Mouse (Mus musculus) midbrain, embryonic 13.5 days (tissue): ENCODE results near the gene Siglech. TPM values are rescaled to one million over a fixed set of nuclear protein-coding genes. Genes with fewer than 3 reads are reported as not detected.
"Not testable (repeated sequence)": the region's sequence is repeated elsewhere in the genome, so short reads cannot be mapped to it uniquely, and the experiment has no call there.

ENCODE experiments used
- ATAC-seq: fragments of 200-750 bp; cut with Nextera tagmentation; 2 replicates; pipeline ENCODE4 v1.8.0; 2017; ENCODE audit warnings: mild to moderate bottlenecking, moderate TSS enrichment, moderate library complexity
- H3K27ac ChIP-seq: fragments of 300-500 bp; sonication (generic); 2 replicates; pipeline ENCODE4 v1.5.1; 2015; ENCODE audit warnings: inconsistent platforms, mild to moderate bottlenecking, moderate library complexity
- H3K27me3 ChIP-seq: fragments of 300-500 bp; sonication (generic); 2 replicates; pipeline ENCODE4 v1.6.1; 2015; ENCODE audit warnings: mild to moderate bottlenecking, inconsistent platforms
- H3K36me3 ChIP-seq: fragments of 300-500 bp; sonication (generic); 2 replicates; pipeline ENCODE4 v1.6.1; 2015; ENCODE audit warnings: mild to moderate bottlenecking, inconsistent platforms
- H3K4me1 ChIP-seq: fragments of 300-500 bp; sonication (generic); replicated peaks from 2 replicates; pipeline ENCODE4 v1.6.1; 2015; ENCODE audit warnings: inconsistent platforms
- H3K4me2 ChIP-seq: fragments of 300-500 bp; sonication (generic); replicated peaks from 2 replicates; pipeline ENCODE4 v1.6.1; 2015; ENCODE audit warnings: moderate library complexity, mild to moderate bottlenecking, inconsistent platforms
- H3K4me3 ChIP-seq: fragments of 300-500 bp; sonication (generic); replicated peaks from 2 replicates; pipeline ENCODE4 v1.5.1; 2015; ENCODE audit warnings: mild to moderate bottlenecking, inconsistent platforms
- H3K9ac ChIP-seq: fragments of 300-500 bp; sonication (generic); replicated peaks from 2 replicates; pipeline ENCODE4 v1.6.1; 2015; ENCODE audit warnings: mild to moderate bottlenecking, inconsistent platforms
- H3K9me3 ChIP-seq: fragments of 300-500 bp; sonication (generic); 2 replicates; pipeline ENCODE4 v1.6.1; 2016; ENCODE audit warnings: mild to moderate bottlenecking, inconsistent platforms
- WGBS: fragments of 180-500 bp; shearing (Covaris S2); methylation state at CpG from one replicate; pipeline ENCODE4 v1.1.7; 2015; 5-methylcytosine and 5-hydroxymethylcytosine counted together
- polyA plus RNA-seq: library from polyadenylated mRNA; unstranded; fragments of >200 nt; fragmentation: Nextera tagmentation; extraction: Ambion mirVana; gene quantifications from 2 replicates; pipeline ENCODE4 v1.2.1, GENCODE M21; 2015

Gene Siglech
- polyA plus RNA-seq, 1 experiment from 2014 or later = 1.7 TPM

GRCm38 (mm10) chr7:55790586-55790985, 22.6 kb downstream of the Siglech start:
- not testable (repeated sequence) for ATAC-seq, H3K4me2 ChIP-seq, H3K27ac ChIP-seq, H3K9ac ChIP-seq, H3K4me3 ChIP-seq, H3K27me3 ChIP-seq, H3K36me3 ChIP-seq, H3K9me3 ChIP-seq
- H3K4me1 ChIP-seq = peaks cover 17% of the 10 kb centered on the region
- 89% methylated on average over 5 of the region's 5 CpGs for WGBS

GRCm38 (mm10) chr7:55792280-55792679, 24.3 kb downstream of the Siglech start:
- WGBS = 58% methylated on average over 3 of the region's 3 CpGs
- ATAC-seq = no peak
- H3K27ac ChIP-seq = peak overlapping the region; percentile 35
- peaks cover 14% of the 10 kb centered on the region for H3K36me3 ChIP-seq
- peak overlapping the region; percentile 49; the same call in 1 of the 2 replicates for H3K9ac ChIP-seq
- H3K9me3 ChIP-seq = no peaks in the 10 kb centered on the region
- H3K4me2 ChIP-seq = no peak overlapping the region
- H3K4me3 ChIP-seq = no peak overlapping the region
- no peaks in the 10 kb centered on the region for H3K27me3 ChIP-seq
- peaks cover 17% of the 10 kb centered on the region for H3K4me1 ChIP-seq

GRCm38 (mm10) chr7:55793236-55793951, 25.4 kb downstream of the Siglech start:
- Histone ChIP-seq H3K9ac (peak overlapping the region; percentile 91), H3K4me2 (peak overlapping the region; percentile 76), H3K27me3 (no peaks in the 10 kb centered on the region), H3K27ac (peak overlapping the region; percentile 81), H3K36me3 (peaks cover 20% of the 10 kb centered on the region), H3K4me1 (peaks cover 17% of the 10 kb centered on the region), H3K4me3 (peak overlapping the region; percentile 74), H3K9me3 (no peaks in the 10 kb centered on the region)
- WGBS = 35% methylated on average over 13 of the region's 13 CpGs
- ATAC-seq = peak; percentile 51

- Histone ChIP-seq H3K4me1 (peaks cover 17% of the 10 kb centered on the region), H3K36me3 (peaks cover 25% of the 10 kb centered on the region), H3K27ac (peak within 1 kb of the TSS; percentile 81), H3K4me2 (peak within 1 kb of the TSS; percentile 76), H3K27me3 (no peaks in the 10 kb centered on the region), H3K9me3 (no peaks in the 10 kb centered on the region), H3K4me3 (peak within 1 kb of the TSS; percentile 74), H3K9ac (peak within 1 kb of the TSS; percentile 91)
- peak; percentile 99 for ATAC-seq
- WGBS = under 1% methylated on average over 51 of the region's 51 CpGs
Observed at GRCm38 (mm10) chr7:55793952-55794603, 26.1 kb downstream of the Siglech start, which contains the start of gene Tubgcp5. TSS of gene Tubgcp5 (plus strand) at chr7:55794154.

- H3K4me1 ChIP-seq = peaks cover 6% of the 10 kb centered on the region
- H3K9ac ChIP-seq = no peak overlapping the region
- H3K36me3 ChIP-seq = peaks cover 70% of the 10 kb centered on the region
- H3K4me2 ChIP-seq = no peak overlapping the region
- WGBS = 88% methylated on average over 3 of the region's 3 CpGs
- H3K4me3 ChIP-seq = no peak overlapping the region
- no peak for ATAC-seq
- H3K27ac ChIP-seq = no peak overlapping the region
- H3K27me3 ChIP-seq = no peaks in the 10 kb centered on the region
- no peaks in the 10 kb centered on the region for H3K9me3 ChIP-seq
Observed at GRCm38 (mm10) chr7:55799981-55800380, 32.0 kb downstream of the Siglech start.

- Histone ChIP-seq H3K4me1 (no peaks in the 10 kb centered on the region), H3K4me2 (no peak overlapping the region), H3K9me3 (no peaks in the 10 kb centered on the region), H3K4me3 (no peak overlapping the region), H3K27me3 (no peaks in the 10 kb centered on the region), H3K9ac (no peak overlapping the region), H3K36me3 (peaks cover 81% of the 10 kb centered on the region), H3K27ac (no peak overlapping the region)
- ATAC-seq = no peak
- 91% methylated on average over 2 of the region's 2 CpGs for WGBS
Observed at GRCm38 (mm10) chr7:55809967-55810366, 42.0 kb downstream of the Siglech start.

- peaks cover 87% of the 10 kb centered on the region for H3K36me3 ChIP-seq
- no peak overlapping the region for H3K4me2 ChIP-seq
- no peaks in the 10 kb centered on the region for H3K27me3 ChIP-seq
- no peak overlapping the region for H3K9ac ChIP-seq
- H3K27ac ChIP-seq = no peak overlapping the region
- H3K9me3 ChIP-seq = no peaks in the 10 kb centered on the region
- 88% methylated on average over 5 of the region's 5 CpGs for WGBS
- no peak for ATAC-seq
- no peaks in the 10 kb centered on the region for H3K4me1 ChIP-seq
- H3K4me3 ChIP-seq = no peak overlapping the region
Observed at GRCm38 (mm10) chr7:55824468-55824867, 56.5 kb downstream of the Siglech start.

- no peaks in the 10 kb centered on the region for H3K9me3 ChIP-seq
- no peak for ATAC-seq
- H3K27ac ChIP-seq = no peak overlapping the region
- H3K27me3 ChIP-seq = no peaks in the 10 kb centered on the region
- H3K36me3 ChIP-seq = peaks cover 79% of the 10 kb centered on the region
- WGBS = 92% methylated on average over 9 of the region's 9 CpGs
- no peak overlapping the region for H3K4me3 ChIP-seq
- H3K4me1 ChIP-seq = no peaks in the 10 kb centered on the region
- H3K4me2 ChIP-seq = no peak overlapping the region
- H3K9ac ChIP-seq = no peak overlapping the region
Observed at GRCm38 (mm10) chr7:55827551-55827950, 59.6 kb downstream of the Siglech start.

Other genes starting within 250 kb of the Siglech start
- 40.8 and 44.5 TPM in 2 replicates for gene Tubgcp5, start 26.0 kb downstream of the Siglech start, polyA plus RNA-seq
- 52.8 and 56.3 TPM in 2 replicates for gene Cyfip1, start 73.6 kb downstream of the Siglech start, polyA plus RNA-seq
- gene Nipa2, start 194.3 kb downstream of the Siglech start, polyA plus RNA-seq = 33.2 and 34.5 TPM in 2 replicates